Comparison of ENCODE assay signal across 12 mouse cellular contexts in genomic region chr13:59820836-59821235, GRCm38 (mm10). TPM values are rescaled to one million over a fixed set of nuclear protein-coding genes. Genes with fewer than 3 reads are reported as not detected.
DNase-seq lines count a peak whose midpoint lies in the region; ATAC-seq and TF ChIP-seq lines count a peak whose summit lies in the region.
"Had no signal": no experiment of that assay in that cellular context is flagged by ENCODE, and none has a peak within 500 bp of the region (broad histone marks: within the 10 kb centered on the region; RNA-seq: fewer than 3 reads in every experiment).

No protein-coding gene starts in this region.

- no peaks in the 10 kb centered on the region for H3K9me3 ChIP-seq in forebrain, embryonic 12.5 days
- no peaks in the 10 kb centered on the region for H3K9me3 ChIP-seq in forebrain, postnatal 0 days (ENCODE audit: low read length)
- H3K9me3 ChIP-seq in lung, postnatal 0 days (ENCODE audit: low read length) = no peaks in the 10 kb centered on the region
- H3K9me3 ChIP-seq in hindbrain, embryonic 14.5 days (ENCODE audit: control insufficient read depth, low read length) = no peaks in the 10 kb centered on the region
- H3K9me3 ChIP-seq in neural tube, embryonic 14.5 days (ENCODE audit: control insufficient read depth, low read length) = no peaks in the 10 kb centered on the region

- 0 out of 2 replicates have a peak overlapping the region, but pooled peaks have one; percentile 29 for H3K9ac ChIP-seq in forebrain, embryonic 12.5 days
- no peak overlapping the region for H3K9ac ChIP-seq in forebrain, postnatal 0 days
- H3K9ac ChIP-seq in lung, postnatal 0 days (replicated peaks; ENCODE audit: low read depth) = no peak overlapping the region
- H3K9ac ChIP-seq in hindbrain, embryonic 14.5 days = no peak overlapping the region
- H3K9ac ChIP-seq in neural tube, embryonic 14.5 days (replicated peaks; ENCODE audit: low read depth, low read length) = no peak overlapping the region

- no peak for TF ChIP-seq CTCF in forebrain, postnatal 0 days (IDR thresholded peaks at IDR 0.05; ENCODE audit: low read depth)
- no peak for TF ChIP-seq CTCF in lung, postnatal 0 days (IDR thresholded peaks at IDR 0.05)

- no peak overlapping the region for H3K27ac ChIP-seq in forebrain, embryonic 12.5 days
- no peak overlapping the region for H3K27ac ChIP-seq in forebrain, postnatal 0 days (ENCODE audit: low read depth, low read length)
- H3K27ac ChIP-seq in lung, postnatal 0 days (ENCODE audit: low read length) = no peak overlapping the region
- H3K27ac ChIP-seq in hindbrain, embryonic 14.5 days = no peak overlapping the region
- H3K27ac ChIP-seq in neural tube, embryonic 14.5 days (ENCODE audit: low read depth, low read length) = no peak overlapping the region

- no peaks in the 10 kb centered on the region for H3K27me3 ChIP-seq in forebrain, embryonic 12.5 days
- H3K27me3 ChIP-seq in forebrain, postnatal 0 days (ENCODE audit: insufficient read depth, low read length) = no peaks in the 10 kb centered on the region
- H3K27me3 ChIP-seq in lung, postnatal 0 days (replicated peaks; ENCODE audit: insufficient read depth, low read length) = no peaks in the 10 kb centered on the region
- H3K27me3 ChIP-seq in hindbrain, embryonic 14.5 days (ENCODE audit: control insufficient read depth, insufficient read depth, low read length) = no peaks in the 10 kb centered on the region
- H3K27me3 ChIP-seq in neural tube, embryonic 14.5 days (ENCODE audit: control insufficient read depth, insufficient read depth, low read length) = no peaks in the 10 kb centered on the region

- no peak for ATAC-seq in forebrain, embryonic 12.5 days (ENCODE audit: low FRiP score)
- ATAC-seq in forebrain, postnatal 0 days = no peak
- no peak for ATAC-seq in lung, postnatal 0 days
- no peak for ATAC-seq in hindbrain, embryonic 14.5 days (ENCODE audit: low FRiP score)
- ATAC-seq in neural tube, embryonic 14.5 days (ENCODE audit: low read depth) = no peak

- TF ChIP-seq EP300 in lung, postnatal 0 days (IDR thresholded peaks at IDR 0.05) = no peak

- no peak overlapping the region for H3K4me3 ChIP-seq in forebrain, embryonic 12.5 days (replicated peaks)
- no peak overlapping the region for H3K4me3 ChIP-seq in forebrain, postnatal 0 days (ENCODE audit: low read depth, low read length)
- peak overlapping the region; percentile 96; the same call in 1 of the 2 replicates for H3K4me3 ChIP-seq in lung, postnatal 0 days (ENCODE audit: low read depth, low read length)
- no peak overlapping the region for H3K4me3 ChIP-seq in hindbrain, embryonic 14.5 days (replicated peaks; ENCODE audit: low read length)
- H3K4me3 ChIP-seq in neural tube, embryonic 14.5 days (ENCODE audit: low read depth, low read length) = no peak overlapping the region

- H3K36me3 ChIP-seq in forebrain, embryonic 12.5 days (replicated peaks) = peaks cover 20% of the 10 kb centered on the region
- peaks cover 19% of the 10 kb centered on the region for H3K36me3 ChIP-seq in forebrain, postnatal 0 days (ENCODE audit: insufficient read depth)
- H3K36me3 ChIP-seq in lung, postnatal 0 days (ENCODE audit: insufficient read depth, low read length) = peaks cover 7% of the 10 kb centered on the region; the same call in 1 of the 2 replicates
- H3K36me3 ChIP-seq in hindbrain, embryonic 14.5 days (replicated peaks; ENCODE audit: control insufficient read depth, insufficient read depth) = peaks cover 41% of the 10 kb centered on the region
- H3K36me3 ChIP-seq in neural tube, embryonic 14.5 days (ENCODE audit: control insufficient read depth, insufficient read depth, low read length) = peaks cover 3% of the 10 kb centered on the region; the same call in 1 of the 2 replicates

- WGBS in forebrain, embryonic 12.5 days = 83% methylated on average over 3 of the region's 3 CpGs
- 78% methylated on average over 3 of the region's 3 CpGs for WGBS in forebrain, postnatal 0 days
- WGBS in lung, postnatal 0 days = 60% methylated on average over 3 of the region's 3 CpGs
- WGBS in hindbrain, embryonic 14.5 days = 91% methylated on average over 3 of the region's 3 CpGs
- 84% methylated on average over 3 of the region's 3 CpGs for whole genome bisulfite sequencing in neural tube, embryonic 14.5 days

- H3K4me1 ChIP-seq in forebrain, embryonic 12.5 days = peaks cover 34% of the 10 kb centered on the region
- H3K4me1 ChIP-seq in forebrain, postnatal 0 days (ENCODE audit: insufficient read depth) = peaks cover 24% of the 10 kb centered on the region
- peaks cover 16% of the 10 kb centered on the region; the same call in 1 of the 2 replicates for H3K4me1 ChIP-seq in lung, postnatal 0 days (ENCODE audit: insufficient read depth, low read depth, low read length)
- H3K4me1 ChIP-seq in hindbrain, embryonic 14.5 days (replicated peaks; ENCODE audit: control insufficient read depth, insufficient read depth, low read length) = peaks cover 37% of the 10 kb centered on the region
- peaks cover 32% of the 10 kb centered on the region for H3K4me1 ChIP-seq in neural tube, embryonic 14.5 days (ENCODE audit: control insufficient read depth, insufficient read depth, low read length)

- DNase-seq in forebrain, postnatal 0 days = no peak
- DNase-seq in lung, postnatal 0 days (ENCODE audit: low spot score) = peak; percentile 33
- no peak for DNase-seq in lung, postnatal 4 days
- DNase-seq in hindbrain, embryonic 14.5 days (ENCODE audit: low spot score) = no peak
- no peak for DNase-seq in yolk sac, embryonic 10.5 days (ENCODE audit: low spot score)
- DNase-seq in kidney, postnatal 10 days = no peak
- DNase-seq: retina, postnatal 1 day had no signal

- peak overlapping the region; percentile 74 for H3K4me2 ChIP-seq in forebrain, embryonic 12.5 days
- H3K4me2 ChIP-seq in forebrain, postnatal 0 days (ENCODE audit: low read depth) = no peak overlapping the region
- peak overlapping the region; percentile 68 for H3K4me2 ChIP-seq in lung, postnatal 0 days (replicated peaks; ENCODE audit: low read depth, low read length)
- peak overlapping the region; percentile 60 for H3K4me2 ChIP-seq in hindbrain, embryonic 14.5 days (replicated peaks)
- 0 out of 2 replicates have a peak overlapping the region, but pooled peaks have one; percentile 23 for H3K4me2 ChIP-seq in neural tube, embryonic 14.5 days (ENCODE audit: low read depth, low read length)

RNA-seq across cellular contexts. Expression of gene Tut7, which starts 2.1 kb away (rescaled TPM):
- 63.8 and 64.2 TPM in 2 replicates for polyA plus RNA-seq in forebrain, embryonic 12.5 days (2016; fragmentation: Nextera tagmentation; extraction: Ambion mirVana)
- total RNA-seq in forebrain, postnatal 0 days (2014; rRNA removed) = 42.3 and 51.2 TPM in 2 replicates
- 26.8 and 36.8 TPM in 2 replicates for polyA plus RNA-seq in forebrain, postnatal 0 days (2015; fragmentation: Nextera tagmentation; extraction: Ambion mirVana)
- polyA plus RNA-seq in lung, postnatal 0 days (2015; fragmentation: Nextera tagmentation; extraction: Ambion mirVana) = 41.5 and 50.4 TPM in 2 replicates
- 42.8 and 43.1 TPM in 2 replicates for polyA plus RNA-seq in hindbrain, embryonic 14.5 days (2014; fragmentation: Nextera tagmentation; extraction: Ambion mirVana)
- 45.1 and 51.8 TPM in 2 replicates for polyA plus RNA-seq in neural tube, embryonic 14.5 days (2014; fragmentation: Nextera tagmentation; extraction: Ambion mirVana)

RNA-seq across cellular contexts. Expression of gene Gm49354, which starts 38.8 kb away (rescaled TPM):
- not detected in 2 replicates for polyA plus RNA-seq in forebrain, embryonic 12.5 days (2016; fragmentation: Nextera tagmentation; extraction: Ambion mirVana)
- total RNA-seq in forebrain, postnatal 0 days (2014; rRNA removed) = not detected in 2 replicates
- not detected in 2 replicates for polyA plus RNA-seq in forebrain, postnatal 0 days (2015; fragmentation: Nextera tagmentation; extraction: Ambion mirVana)
- not detected in 2 replicates for polyA plus RNA-seq in lung, postnatal 0 days (2015; fragmentation: Nextera tagmentation; extraction: Ambion mirVana)
- not detected in 2 replicates for polyA plus RNA-seq in hindbrain, embryonic 14.5 days (2014; fragmentation: Nextera tagmentation; extraction: Ambion mirVana)
- polyA plus RNA-seq in neural tube, embryonic 14.5 days (2014; fragmentation: Nextera tagmentation; extraction: Ambion mirVana) = not detected in 2 replicates
- total RNA-seq: adrenal gland, postnatal 4 days; left cerebral cortex, adult 8-10 months had no signal
- polyA plus RNA-seq: C2C12 had no signal

RNA-seq across cellular contexts. Expression of gene Isca1, which starts 51.2 kb away (rescaled TPM):
- 111 and 113 TPM in 2 replicates for polyA plus RNA-seq in forebrain, embryonic 12.5 days (2016; fragmentation: Nextera tagmentation; extraction: Ambion mirVana)
- 77.2 and 87.8 TPM in 2 replicates for total RNA-seq in forebrain, postnatal 0 days (2014; rRNA removed)
- 154 and 168 TPM in 2 replicates for polyA plus RNA-seq in forebrain, postnatal 0 days (2015; fragmentation: Nextera tagmentation; extraction: Ambion mirVana)
- polyA plus RNA-seq in lung, postnatal 0 days (2015; fragmentation: Nextera tagmentation; extraction: Ambion mirVana) = 131 and 135 TPM in 2 replicates
- polyA plus RNA-seq in hindbrain, embryonic 14.5 days (2014; fragmentation: Nextera tagmentation; extraction: Ambion mirVana) = 185 and 197 TPM in 2 replicates
- 184 and 200 TPM in 2 replicates for polyA plus RNA-seq in neural tube, embryonic 14.5 days (2014; fragmentation: Nextera tagmentation; extraction: Ambion mirVana)
